Mouse (Mus musculus): ENCODE measurements around the gene Cyp2c68. TPM values are rescaled to one million over a fixed set of nuclear protein-coding genes. Genes with fewer than 3 reads are reported as not detected.
"Not testable (repeated sequence)": the region's sequence is repeated elsewhere in the genome, so short reads cannot be mapped to it uniquely, and the experiment has no call there.

Gene Cyp2c68
- polyA plus RNA-seq (2016; fragmentation: Nextera tagmentation; extraction: Ambion mirVana) = not detected in 2 replicates

GRCm38 (mm10) chr19:39740920-39741319 lies at the start of gene Cyp2c68:
Gene Cyp2c68 (minus strand): TSS chr19:39741054.
- Histone ChIP-seq H3K4me3 (replicated peaks) (no peak within 1 kb of the TSS), H3K27me3 (no peaks in the 10 kb centered on the region), H3K4me1 (replicated peaks) (no peaks in the 10 kb centered on the region), H3K9me3 (no peaks in the 10 kb centered on the region; the same call in 1 of the 2 replicates), H3K36me3 (no peaks in the 10 kb centered on the region), H3K27ac (no peak within 1 kb of the TSS), H3K4me2 (no peak within 1 kb of the TSS), H3K9ac (replicated peaks) (no peak within 1 kb of the TSS)
- 87% methylated on average over 2 of the region's 2 CpGs for WGBS
- no peak for ATAC-seq (ENCODE audit: insufficient number of reproducible peaks, insufficient read depth, low FRiP score, low TSS enrichment, low read depth)

GRCm38 (mm10) chr19:39785458-39785857 lies 44.6 kb upstream of the Cyp2c68 start:
- H3K27ac ChIP-seq; H3K9ac ChIP-seq (replicated peaks); H3K27me3 ChIP-seq; H3K36me3 ChIP-seq; H3K4me1 ChIP-seq (replicated peaks); H3K9me3 ChIP-seq; H3K4me2 ChIP-seq; H3K4me3 ChIP-seq (replicated peaks); ATAC-seq (ENCODE audit: insufficient number of reproducible peaks, insufficient read depth, low FRiP score, low TSS enrichment, low read depth): not testable (repeated sequence)
- WGBS = 73% methylated on average over 2 of the region's 2 CpGs

GRCm38 (mm10) chr19:39745357-39745756 lies 4.5 kb upstream of the Cyp2c68 start:
- Histone ChIP-seq H3K4me3 (replicated peaks) (no peak overlapping the region), H3K9ac (replicated peaks) (no peak overlapping the region), H3K36me3 (no peaks in the 10 kb centered on the region), H3K27me3 (no peaks in the 10 kb centered on the region), H3K4me1 (replicated peaks) (no peaks in the 10 kb centered on the region), H3K9me3 (no peaks in the 10 kb centered on the region; the same call in 1 of the 2 replicates), H3K4me2 (no peak overlapping the region), H3K27ac (no peak overlapping the region)
- 42% methylated on average over 1 of the region's 1 CpGs for WGBS
- no peak for ATAC-seq (ENCODE audit: insufficient number of reproducible peaks, insufficient read depth, low FRiP score, low TSS enrichment, low read depth)

- H3K4me2 ChIP-seq; H3K27me3 ChIP-seq; H3K4me3 ChIP-seq (replicated peaks); H3K9ac ChIP-seq (replicated peaks); ATAC-seq (ENCODE audit: insufficient number of reproducible peaks, insufficient read depth, low FRiP score, low TSS enrichment, low read depth); H3K9me3 ChIP-seq; H3K36me3 ChIP-seq; H3K27ac ChIP-seq; H3K4me1 ChIP-seq (replicated peaks): not testable (repeated sequence)
- 52% methylated on average over 1 of the region's 1 CpGs for WGBS
These were observed 3.5 kb upstream of the Cyp2c68 start for GRCm38 (mm10) chr19:39744361-39744760.

GRCm38 (mm10) chr19:39711116-39711515 lies 29.7 kb downstream of the Cyp2c68 start:
- not testable (repeated sequence) for H3K27me3 ChIP-seq; H3K36me3 ChIP-seq; H3K4me3 ChIP-seq (replicated peaks); H3K9ac ChIP-seq (replicated peaks); H3K4me1 ChIP-seq (replicated peaks); ATAC-seq (ENCODE audit: insufficient number of reproducible peaks, insufficient read depth, low FRiP score, low TSS enrichment, low read depth); H3K9me3 ChIP-seq; H3K4me2 ChIP-seq; H3K27ac ChIP-seq
- WGBS = 96% methylated on average over 2 of the region's 2 CpGs

GRCm38 (mm10) chr19:39665650-39666049 lies 75.2 kb downstream of the Cyp2c68 start:
- not testable (repeated sequence) for H3K4me3 ChIP-seq (replicated peaks); ATAC-seq (ENCODE audit: insufficient number of reproducible peaks, insufficient read depth, low FRiP score, low TSS enrichment, low read depth); H3K9ac ChIP-seq (replicated peaks); H3K27me3 ChIP-seq; H3K9me3 ChIP-seq; H3K4me2 ChIP-seq; H3K27ac ChIP-seq; H3K36me3 ChIP-seq; H3K4me1 ChIP-seq (replicated peaks)

GRCm38 (mm10) chr19:39652381-39652780 lies 88.5 kb downstream of the Cyp2c68 start:
- no peaks in the 10 kb centered on the region for H3K27me3 ChIP-seq
- no peak for ATAC-seq (ENCODE audit: insufficient number of reproducible peaks, insufficient read depth, low FRiP score, low TSS enrichment, low read depth)
- no peak overlapping the region for H3K4me3 ChIP-seq (replicated peaks)
- H3K9me3 ChIP-seq = peaks cover 14% of the 10 kb centered on the region
- H3K27ac ChIP-seq = no peak overlapping the region
- H3K36me3 ChIP-seq = no peaks in the 10 kb centered on the region
- H3K4me2 ChIP-seq = no peak overlapping the region
- no peaks in the 10 kb centered on the region for H3K4me1 ChIP-seq (replicated peaks)
- WGBS = 44% methylated on average over 1 of the region's 1 CpGs
- H3K9ac ChIP-seq (replicated peaks) = no peak overlapping the region

GRCm38 (mm10) chr19:39648938-39649337 lies 91.9 kb downstream of the Cyp2c68 start, which contains the start of gene Cyp2c67:
Gene Cyp2c67 (minus strand): TSS chr19:39649051.
- Histone ChIP-seq H3K4me3 (replicated peaks) (no peak within 1 kb of the TSS), H3K27ac (no peak within 1 kb of the TSS), H3K9me3 (peaks cover 30% of the 10 kb centered on the region), H3K9ac (replicated peaks) (no peak within 1 kb of the TSS), H3K4me2 (no peak within 1 kb of the TSS), H3K27me3 (no peaks in the 10 kb centered on the region), H3K4me1 (replicated peaks) (no peaks in the 10 kb centered on the region), H3K36me3 (no peaks in the 10 kb centered on the region)
- no peak for ATAC-seq (ENCODE audit: insufficient number of reproducible peaks, insufficient read depth, low FRiP score, low TSS enrichment, low read depth)
- WGBS = 83% methylated on average over 1 of the region's 1 CpGs

GRCm38 (mm10) chr19:39647519-39647918 lies 93.3 kb downstream of the Cyp2c68 start:
- Histone ChIP-seq H3K9ac (replicated peaks) (no peak overlapping the region), H3K27me3 (no peaks in the 10 kb centered on the region), H3K9me3 (peaks cover 26% of the 10 kb centered on the region), H3K4me2 (no peak overlapping the region), H3K36me3 (no peaks in the 10 kb centered on the region), H3K27ac (no peak overlapping the region), H3K4me1 (replicated peaks) (no peaks in the 10 kb centered on the region), H3K4me3 (replicated peaks) (no peak overlapping the region)
- 89% methylated on average over 9 of the region's 9 CpGs for WGBS
- no peak for ATAC-seq (ENCODE audit: insufficient number of reproducible peaks, insufficient read depth, low FRiP score, low TSS enrichment, low read depth)

- H3K9ac ChIP-seq (replicated peaks); H3K27me3 ChIP-seq; H3K4me2 ChIP-seq; H3K27ac ChIP-seq; H3K4me1 ChIP-seq (replicated peaks); H3K4me3 ChIP-seq (replicated peaks); H3K36me3 ChIP-seq; ATAC-seq (ENCODE audit: insufficient number of reproducible peaks, insufficient read depth, low FRiP score, low TSS enrichment, low read depth): not testable (repeated sequence)
- peaks cover 26% of the 10 kb centered on the region for H3K9me3 ChIP-seq
- 90% methylated on average over 7 of the region's 7 CpGs for WGBS
These were observed 96.3 kb downstream of the Cyp2c68 start for GRCm38 (mm10) chr19:39644551-39644950.

All from limb, embryonic 12.5 days (tissue).